Mouse (Mus musculus) spleen, adult 2 months (tissue): ENCODE measurements at regions not wholly inside any gene's neighbourhood (a gene's known extent, or its start where the extent isn't known, plus 50 kb on each side); places are given as distances from the start of the nearest gene placed in this dataset.
A peak's percentile ranks its signal among the peaks of the same experiment; 100 is the strongest.

Experiments used
- DNase-seq, 2 experiments: peaks; one replicate each; pipeline versions ENCODE4 v3.0.0 to v3.0.0-alpha.2; 2012 to 2021; ENCODE audit warnings: low spot score in 2 of 2, low read depth in 1 of 2
- H3K27ac ChIP-seq: fragments of 200-500 bp; 2 replicates; pipeline ENCODE4 v1.5.1; 2012; ENCODE audit warnings: low read length, inconsistent platforms; ENCODE audit not compliant: insufficient read depth
- H3K27me3 ChIP-seq: fragments of 200-500 bp; 2 replicates; pipeline ENCODE4 v1.6.1; 2012; ENCODE audit warnings: mild to moderate bottlenecking, moderate library complexity, low read length, inconsistent platforms; ENCODE audit not compliant: control insufficient read depth, insufficient read depth
- H3K36me3 ChIP-seq: fragments of 200-500 bp; 2 replicates; pipeline ENCODE4 v1.6.1; 2012; ENCODE audit warnings: mild to moderate bottlenecking, low read length, inconsistent platforms; ENCODE audit not compliant: control insufficient read depth, insufficient read depth
- H3K4me1 ChIP-seq: fragments of 200-500 bp; 2 replicates; pipeline ENCODE4 v1.6.1; 2011; ENCODE audit warnings: inconsistent platforms; ENCODE audit not compliant: control insufficient read depth, insufficient read depth, insufficient read length
- H3K4me3 ChIP-seq: fragments of 200-500 bp; 2 replicates; pipeline ENCODE4 v1.5.1; 2011; ENCODE audit warnings: mild to moderate bottlenecking, inconsistent platforms; ENCODE audit not compliant: insufficient read depth, insufficient read length; ENCODE audit errors: extremely low read depth
- CTCF ChIP-seq: fragments of 200-500 bp; IDR thresholded peaks from 2 replicates; pipeline ENCODE4 v1.5.1; 2011; ENCODE audit warnings: mild to moderate bottlenecking, inconsistent platforms; ENCODE audit not compliant: insufficient read depth, insufficient read length, insufficient replicate concordance; ENCODE audit errors: extremely low read depth
- POLR2A ChIP-seq: fragments of 200-500 bp; IDR thresholded peaks from 2 replicates; pipeline ENCODE4 v1.6.1; 2011; ENCODE audit warnings: low read depth, low read length, inconsistent platforms
- WGBS: fragments of 180-500 bp; shearing (Covaris S2); methylation state at CpG from one replicate; pipeline ENCODE4 v1.1.7; 2018; 5-methylcytosine and 5-hydroxymethylcytosine counted together

- Histone ChIP-seq H3K4me3 (no peak overlapping the region), H3K36me3 (no peaks in the 10 kb centered on the region), H3K27ac (no peak overlapping the region), H3K4me1 (no peaks in the 10 kb centered on the region), H3K27me3 (no peaks in the 10 kb centered on the region)
- no peak for DNase-seq
- no peak for TF ChIP-seq POLR2A
- no peak for TF ChIP-seq CTCF
- WGBS = 94% methylated on average over 22 of the region's 22 CpGs
Measured at GRCm38 (mm10) chr2:169094011-169094754, 138.8 kb upstream of the Zfp64 start.

GRCm38 (mm10) chr2:169090256-169090655, 134.9 kb upstream of the Zfp64 start:
- no peaks in the 10 kb centered on the region for H3K4me1 ChIP-seq

GRCm38 (mm10) chr2:169088870-169089484, 133.6 kb upstream of the Zfp64 start:
- Histone ChIP-seq H3K27ac (no peak overlapping the region), H3K27me3 (no peaks in the 10 kb centered on the region), H3K36me3 (no peaks in the 10 kb centered on the region), H3K4me1 (no peaks in the 10 kb centered on the region), H3K4me3 (no peak overlapping the region)
- 16% methylated on average over 16 of the region's 16 CpGs for WGBS
- DNase-seq = no peak
- TF ChIP-seq POLR2A (no peak), CTCF (no peak)

More at GRCm38 (mm10) chr2:169090256-169090655, 134.9 kb upstream of the Zfp64 start:
- 84% methylated on average over 3 of the region's 3 CpGs for WGBS
- H3K4me3 ChIP-seq = no peak overlapping the region
- TF ChIP-seq CTCF (no peak), POLR2A (no peak)
- H3K27me3 ChIP-seq = no peaks in the 10 kb centered on the region
- DNase-seq = no peak
- H3K36me3 ChIP-seq = no peaks in the 10 kb centered on the region
- H3K27ac ChIP-seq = no peak overlapping the region

GRCm38 (mm10) chr2:169088301-169088700, 132.9 kb upstream of the Zfp64 start:
- H3K4me1 ChIP-seq = no peaks in the 10 kb centered on the region
- TF ChIP-seq CTCF (no peak), POLR2A (no peak)
- WGBS = 89% methylated on average over 10 of the region's 10 CpGs
- H3K27me3 ChIP-seq = no peaks in the 10 kb centered on the region
- H3K4me3 ChIP-seq = no peak overlapping the region
- no peak overlapping the region for H3K27ac ChIP-seq
- DNase-seq = no peak
- H3K36me3 ChIP-seq = no peaks in the 10 kb centered on the region

- Histone ChIP-seq H3K36me3 (no peaks in the 10 kb centered on the region), H3K4me1 (no peaks in the 10 kb centered on the region), H3K4me3 (no peak overlapping the region), H3K27ac (no peak overlapping the region), H3K27me3 (no peaks in the 10 kb centered on the region)
- DNase-seq = no peak
- TF ChIP-seq CTCF = no peak
- no peak for TF ChIP-seq POLR2A
Measured at GRCm38 (mm10) chr2:169071267-169071666, 115.9 kb upstream of the Zfp64 start.

GRCm38 (mm10) chr2:169065166-169065698, 109.8 kb upstream of the Zfp64 start:
- no peak for DNase-seq
- WGBS = 93% methylated on average over 16 of the region's 16 CpGs
- H3K36me3 ChIP-seq = no peaks in the 10 kb centered on the region
- no peaks in the 10 kb centered on the region for H3K27me3 ChIP-seq
- no peak overlapping the region for H3K27ac ChIP-seq
- H3K4me3 ChIP-seq = no peak overlapping the region
- TF ChIP-seq CTCF (no peak), POLR2A (no peak)
- H3K4me1 ChIP-seq = no peaks in the 10 kb centered on the region

- WGBS = 10% methylated on average over 11 of the region's 11 CpGs
- H3K4me3 ChIP-seq = no peak overlapping the region
- no peaks in the 10 kb centered on the region for H3K27me3 ChIP-seq
- H3K36me3 ChIP-seq = no peaks in the 10 kb centered on the region
- TF ChIP-seq CTCF (peak; percentile 60; the same call in 1 of the 2 replicates), POLR2A (no peak)
- peak in 1 of 2 experiments; percentile 33 for DNase-seq
- no peaks in the 10 kb centered on the region for H3K4me1 ChIP-seq
- no peak overlapping the region for H3K27ac ChIP-seq
Measured at GRCm38 (mm10) chr2:169061520-169061919, 106.1 kb upstream of the Zfp64 start.
